Mouse (Mus musculus): ENCODE data around the gene Tle2.

- no peak for TF ChIP-seq CTCF (IDR thresholded peaks at IDR 0.05; ENCODE audit: low read depth)
- no peak for TF ChIP-seq EP300 (IDR thresholded peaks at IDR 0.05; ENCODE audit: low read depth)
These were observed 1.3 kb downstream of the Tle2 start for GRCm38 (mm10) chr10:81575695-81576094.

Data from liver, postnatal 0 days (tissue).